Mouse (Mus musculus) C2C12 (cell line): ENCODE measurements at regions not wholly inside any gene's neighbourhood (a gene's known extent, or its start where the extent isn't known, plus 50 kb on each side); places are given as distances from the start of the nearest gene placed in this dataset.

Experiments
- CTCF ChIP-seq: IDR thresholded peaks from one replicate; pipeline ENCODE4 v1.5.1; 2011; ENCODE audit not compliant: control insufficient read depth, insufficient read depth, insufficient read length
- MAX ChIP-seq: IDR thresholded peaks from one replicate; pipeline ENCODE4 v1.6.1; 2011; ENCODE audit warnings: mild to moderate bottlenecking, control low read depth

- no peak for TF ChIP-seq CTCF
- no peak for TF ChIP-seq MAX
Measured at GRCm38 (mm10) chr9:34370686-34371398, 114.9 kb upstream of the Kirrel3 start.
